Mouse (Mus musculus) lung, adult 2 months (tissue): ENCODE results near the gene Ctbp2.

ENCODE experiments used
- CTCF ChIP-seq: fragments of 200-500 bp; IDR thresholded peaks from 2 replicates; pipeline ENCODE4 v1.5.1; 2011; ENCODE audit warnings: mild to moderate bottlenecking, low read length, control low read depth; ENCODE audit not compliant: insufficient read depth
- POLR2A ChIP-seq: fragments of 200-500 bp; IDR thresholded peaks from 2 replicates; pipeline ENCODE4 v1.6.1; 2011; ENCODE audit warnings: low read depth, mild to moderate bottlenecking, control low read depth, low read length, borderline replicate concordance; ENCODE audit errors: extremely low read depth

GRCm38 (mm10) chr7:133041784-133042183 lies 82.4 kb downstream of the Ctbp2 start:
- TF ChIP-seq POLR2A (no peak), CTCF (no peak)
